Mouse (Mus musculus): ENCODE measurements around the gene Dnah2. TPM values are rescaled to one million over a fixed set of nuclear protein-coding genes. Genes with fewer than 3 reads are reported as not detected.
A peak's percentile ranks its signal among the peaks of the same experiment; 100 is the strongest.

The Dnah2 gene
- polyA plus RNA-seq, 1 experiment from 2014 or later = 6.9 TPM

DNA sequence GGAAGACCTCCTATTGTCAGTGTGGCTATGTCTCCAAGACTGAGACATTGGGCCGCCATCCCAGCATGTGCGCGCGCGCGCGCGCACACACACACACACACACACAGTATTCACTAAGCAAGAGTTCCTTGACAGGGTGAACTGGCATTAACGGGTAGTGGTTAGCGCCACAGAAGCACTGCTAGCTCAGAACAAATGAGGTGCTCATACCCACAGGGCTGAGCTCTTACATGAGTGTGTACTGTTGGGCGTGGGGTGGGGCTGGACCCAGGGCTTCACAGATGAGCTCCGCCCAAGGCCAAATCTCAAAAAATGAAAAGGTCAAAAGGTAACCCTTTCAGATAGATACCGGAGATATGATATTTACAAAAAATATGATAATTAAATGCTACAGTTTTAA, 36.0 kb upstream of the Dnah2 start:
- Histone ChIP-seq H3K9me3 (ENCODE audit: control insufficient read depth, low read length) (no peaks in the 10 kb centered on the region), H3K9ac (replicated peaks; ENCODE audit: low read depth, low read length) (no peak overlapping the region), H3K4me2 (ENCODE audit: low read depth, low read length) (no peak overlapping the region), H3K27me3 (ENCODE audit: control insufficient read depth, insufficient read depth, low read length) (no peaks in the 10 kb centered on the region), H3K27ac (ENCODE audit: low read depth, low read length) (no peak overlapping the region), H3K4me3 (ENCODE audit: low read depth, low read length) (no peak overlapping the region), H3K36me3 (ENCODE audit: control insufficient read depth, insufficient read depth, low read length) (peaks cover 21% of the 10 kb centered on the region), H3K4me1 (ENCODE audit: control insufficient read depth, insufficient read depth, low read length) (peaks cover 9% of the 10 kb centered on the region; the same call in 1 of the 2 replicates)
- no peak for ATAC-seq (ENCODE audit: low read depth)
- WGBS = 96% methylated on average over 13 of the region's 13 CpGs

DNA sequence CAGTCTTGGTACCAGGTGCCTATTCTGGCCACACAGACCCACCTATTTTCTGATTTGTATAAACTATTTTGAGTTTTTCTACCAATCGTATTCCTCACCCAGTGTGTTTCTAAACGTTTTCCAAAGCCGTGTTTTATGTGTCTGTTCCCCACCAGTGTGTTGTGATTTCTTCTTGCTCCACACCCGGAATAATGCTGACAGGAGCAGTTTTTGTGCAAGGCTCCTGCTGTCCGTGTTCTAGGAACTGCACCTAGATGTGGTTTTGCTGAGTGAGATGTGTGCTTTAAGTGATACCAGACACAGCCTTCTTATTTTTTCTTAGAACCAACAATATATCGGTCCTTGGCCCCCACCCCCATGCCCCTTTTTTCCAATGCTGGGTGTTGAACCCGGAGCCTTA, 35.1 kb upstream of the Dnah2 start:
- Histone ChIP-seq H3K9ac (replicated peaks; ENCODE audit: low read depth, low read length) (no peak overlapping the region), H3K4me1 (ENCODE audit: control insufficient read depth, insufficient read depth, low read length) (peaks cover 9% of the 10 kb centered on the region; the same call in 1 of the 2 replicates), H3K27me3 (ENCODE audit: control insufficient read depth, insufficient read depth, low read length) (no peaks in the 10 kb centered on the region), H3K9me3 (ENCODE audit: control insufficient read depth, low read length) (no peaks in the 10 kb centered on the region), H3K4me3 (ENCODE audit: low read depth, low read length) (no peak overlapping the region), H3K27ac (ENCODE audit: low read depth, low read length) (no peak overlapping the region), H3K36me3 (ENCODE audit: control insufficient read depth, insufficient read depth, low read length) (peaks cover 12% of the 10 kb centered on the region), H3K4me2 (ENCODE audit: low read depth, low read length) (no peak overlapping the region)
- 92% methylated on average over 7 of the region's 7 CpGs for WGBS
- no peak for ATAC-seq (ENCODE audit: low read depth)

DNA sequence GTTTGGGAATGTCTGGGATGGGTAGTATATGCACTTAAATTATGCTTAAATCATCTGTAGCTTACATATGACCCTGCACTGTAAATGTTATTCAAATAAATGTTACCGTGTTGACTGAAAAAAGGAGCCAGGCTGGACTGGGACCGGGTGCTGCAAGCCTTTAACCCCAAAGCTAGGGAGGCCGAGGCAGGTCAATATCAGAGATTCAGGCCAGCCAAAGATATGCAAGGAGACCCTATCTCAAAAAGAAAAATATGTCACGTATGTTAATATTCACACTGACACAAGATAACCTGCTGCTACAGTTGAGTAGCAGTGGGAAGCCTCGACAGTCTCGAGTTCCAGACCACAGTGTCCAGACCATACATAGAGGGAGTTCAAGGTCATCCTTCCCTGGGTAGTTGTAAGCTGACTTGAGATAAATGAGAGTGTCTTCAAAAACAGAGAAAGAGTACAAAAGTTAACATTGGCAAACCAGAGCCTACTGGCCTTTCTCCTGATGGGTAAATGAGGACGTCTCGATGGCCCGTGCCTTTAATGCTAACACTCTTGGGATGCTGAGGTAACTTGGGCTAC, 33.4 kb upstream of the Dnah2 start:
- WGBS = 56% methylated on average over 9 of the region's 9 CpGs
- peak overlapping the region; percentile 73 for H3K4me3 ChIP-seq (ENCODE audit: low read depth, low read length)
- ATAC-seq (ENCODE audit: low read depth) = no peak
- H3K4me2 ChIP-seq (ENCODE audit: low read depth, low read length) = peak overlapping the region; percentile 54
- H3K27me3 ChIP-seq (ENCODE audit: control insufficient read depth, insufficient read depth, low read length) = no peaks in the 10 kb centered on the region
- peaks cover 23% of the 10 kb centered on the region for H3K4me1 ChIP-seq (ENCODE audit: control insufficient read depth, insufficient read depth, low read length)
- no peak overlapping the region for H3K9ac ChIP-seq (replicated peaks; ENCODE audit: low read depth, low read length)
- no peak overlapping the region for H3K27ac ChIP-seq (ENCODE audit: low read depth, low read length)
- H3K9me3 ChIP-seq (ENCODE audit: control insufficient read depth, low read length) = no peaks in the 10 kb centered on the region
- no peaks in the 10 kb centered on the region for H3K36me3 ChIP-seq (ENCODE audit: control insufficient read depth, insufficient read depth, low read length)

DNA sequence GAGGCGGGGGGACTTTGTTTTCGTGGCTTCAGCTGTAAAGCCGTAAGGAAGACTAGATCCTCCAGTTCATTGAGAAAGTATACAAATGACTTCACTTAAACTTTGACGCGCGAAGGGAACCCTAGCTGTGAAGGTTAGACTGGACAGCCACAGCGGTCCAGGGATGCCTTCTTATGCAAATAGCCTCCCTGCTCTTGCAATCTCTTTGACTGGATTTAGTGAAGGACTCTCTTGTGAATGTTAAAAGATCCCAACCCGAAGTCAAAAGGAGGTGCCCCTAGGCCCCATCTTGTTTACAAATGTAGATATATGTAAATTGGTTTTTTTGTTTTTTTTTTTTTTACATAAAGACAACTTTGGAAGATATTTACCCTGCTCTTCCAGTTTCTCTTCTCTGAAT, 32.9 kb upstream of the Dnah2 start:
- H3K4me2 ChIP-seq (ENCODE audit: low read depth, low read length) = peak overlapping the region; percentile 54
- H3K27ac ChIP-seq (ENCODE audit: low read depth, low read length) = peak overlapping the region; percentile 91
- WGBS = under 1% methylated on average over 8 of the region's 8 CpGs
- no peaks in the 10 kb centered on the region for H3K9me3 ChIP-seq (ENCODE audit: control insufficient read depth, low read length)
- H3K9ac ChIP-seq (replicated peaks; ENCODE audit: low read depth, low read length) = peak overlapping the region; percentile 69
- no peaks in the 10 kb centered on the region for H3K27me3 ChIP-seq (ENCODE audit: control insufficient read depth, insufficient read depth, low read length)
- peaks cover 28% of the 10 kb centered on the region for H3K4me1 ChIP-seq (ENCODE audit: control insufficient read depth, insufficient read depth, low read length)
- peak overlapping the region; percentile 73 for H3K4me3 ChIP-seq (ENCODE audit: low read depth, low read length)
- H3K36me3 ChIP-seq (ENCODE audit: control insufficient read depth, insufficient read depth, low read length) = no peaks in the 10 kb centered on the region
- no peak for ATAC-seq (ENCODE audit: low read depth)

DNA sequence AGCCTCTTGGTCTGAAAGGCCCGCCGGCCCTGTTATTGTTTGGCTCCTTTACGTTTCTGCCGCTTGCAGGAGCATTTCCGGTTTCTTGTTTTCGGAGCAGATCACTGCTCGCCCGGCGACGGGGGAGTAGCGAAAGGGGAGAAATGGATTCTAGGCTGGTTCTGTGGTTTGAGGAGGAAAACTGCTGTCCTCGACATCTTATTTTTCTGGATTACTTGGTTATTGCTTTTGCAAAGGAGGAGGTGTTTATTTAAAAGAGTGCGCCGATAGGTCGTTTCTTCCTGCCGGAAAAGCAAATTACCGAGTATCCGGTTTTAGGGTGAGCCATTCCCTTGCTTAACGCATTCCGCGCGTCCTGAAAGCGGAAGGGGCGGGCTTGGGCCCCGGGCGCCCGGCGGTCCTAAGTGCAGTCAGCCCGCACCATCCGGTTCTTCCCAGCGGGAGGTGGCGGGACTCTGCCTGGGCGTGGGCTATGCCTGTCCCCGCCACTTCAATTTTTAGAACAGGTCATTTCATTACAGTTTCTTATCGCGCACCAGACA, 32.3 kb upstream of the Dnah2 start:
- H3K27ac ChIP-seq (ENCODE audit: low read depth, low read length) = peak overlapping the region; percentile 91
- H3K4me3 ChIP-seq (ENCODE audit: low read depth, low read length) = peak overlapping the region; percentile 73
- H3K9ac ChIP-seq (replicated peaks; ENCODE audit: low read depth, low read length) = peak overlapping the region; percentile 69
- no peaks in the 10 kb centered on the region for H3K27me3 ChIP-seq (ENCODE audit: control insufficient read depth, insufficient read depth, low read length)
- no peaks in the 10 kb centered on the region for H3K9me3 ChIP-seq (ENCODE audit: control insufficient read depth, low read length)
- H3K36me3 ChIP-seq (ENCODE audit: control insufficient read depth, insufficient read depth, low read length) = no peaks in the 10 kb centered on the region
- peak overlapping the region; percentile 54 for H3K4me2 ChIP-seq (ENCODE audit: low read depth, low read length)
- under 1% methylated on average over 36 of the region's 36 CpGs for WGBS
- peaks cover 28% of the 10 kb centered on the region for H3K4me1 ChIP-seq (ENCODE audit: control insufficient read depth, insufficient read depth, low read length)
- ATAC-seq (ENCODE audit: low read depth) = peak; percentile 75

DNA sequence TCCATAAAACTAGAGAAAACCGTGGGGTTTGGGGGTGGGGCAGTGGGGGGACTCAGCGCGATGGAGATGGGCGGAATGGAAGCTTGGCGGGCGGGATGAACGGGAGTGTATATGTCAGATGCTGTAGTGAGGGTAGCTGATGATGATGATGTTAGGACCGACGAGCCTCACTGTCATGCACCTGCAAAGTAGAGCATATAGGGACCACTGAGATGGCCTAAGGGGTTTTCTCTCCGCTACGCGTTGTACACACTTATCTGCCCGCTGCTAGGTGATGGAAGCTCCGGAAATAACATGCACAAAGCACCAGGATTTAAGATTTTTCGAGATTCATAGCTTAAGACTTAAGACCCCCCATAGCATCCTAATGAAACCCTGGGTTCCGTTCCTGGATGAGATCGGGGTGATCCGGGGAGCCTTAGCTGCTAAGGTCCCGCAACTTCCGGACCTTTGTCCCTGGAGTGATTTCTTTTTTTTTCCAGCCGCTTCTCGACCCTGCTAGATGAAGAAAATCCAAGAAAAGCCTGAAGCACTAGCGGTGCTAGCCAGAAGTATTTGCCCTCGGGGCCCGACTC, 31.7 kb upstream of the Dnah2 start:
- H3K9me3 ChIP-seq (ENCODE audit: control insufficient read depth, low read length) = no peaks in the 10 kb centered on the region
- under 1% methylated on average over 25 of the region's 25 CpGs for WGBS

DNA sequence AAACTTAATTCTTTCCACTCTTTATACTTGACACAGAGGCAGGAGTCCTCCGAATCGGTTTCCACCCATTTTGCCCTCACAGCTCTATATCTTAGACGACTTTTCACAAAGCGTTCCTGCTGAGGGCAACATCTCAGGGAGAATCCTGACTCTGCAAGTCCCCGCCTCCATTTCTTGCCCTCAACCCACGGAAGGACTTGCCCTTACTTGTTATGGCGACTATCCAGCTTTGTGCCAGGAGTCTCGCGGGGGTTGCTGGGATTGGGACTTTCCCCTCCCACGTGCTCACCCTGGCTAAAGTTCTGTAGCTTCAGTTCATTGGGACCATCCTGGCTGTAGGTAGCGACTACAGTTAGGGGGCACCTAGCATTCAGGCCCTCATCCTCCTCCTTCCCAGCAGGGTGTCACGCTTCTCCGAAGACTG, 31.2 kb upstream of the Dnah2 start, which contains the start of the genes Wrap53 and Trp53:
Wrap53 (minus strand) TSS at position 165 of the 424 bp plus-strand sequence.
Trp53 (plus strand) TSS at position 269 of the 424 bp plus-strand sequence.
- peak within 1 kb of the TSS; percentile 88 for H3K4me2 ChIP-seq (ENCODE audit: low read depth, low read length)

More for the DNA sequence above, 31.7 kb upstream of the Dnah2 start:
- peaks cover 32% of the 10 kb centered on the region for H3K4me1 ChIP-seq (ENCODE audit: control insufficient read depth, insufficient read depth, low read length)
- peak overlapping the region; percentile 54 for H3K4me2 ChIP-seq (ENCODE audit: low read depth, low read length)
- no peaks in the 10 kb centered on the region for H3K36me3 ChIP-seq (ENCODE audit: control insufficient read depth, insufficient read depth, low read length)
- H3K4me3 ChIP-seq (ENCODE audit: low read depth, low read length) = peak overlapping the region; percentile 73
- H3K27ac ChIP-seq (ENCODE audit: low read depth, low read length) = peak overlapping the region; percentile 91
- no peaks in the 10 kb centered on the region for H3K27me3 ChIP-seq (ENCODE audit: control insufficient read depth, insufficient read depth, low read length)
- peak overlapping the region; percentile 69 for H3K9ac ChIP-seq (replicated peaks; ENCODE audit: low read depth, low read length)
- peak; percentile 6; the same call in 1 of the 2 replicates for ATAC-seq (ENCODE audit: low read depth)

DNA sequence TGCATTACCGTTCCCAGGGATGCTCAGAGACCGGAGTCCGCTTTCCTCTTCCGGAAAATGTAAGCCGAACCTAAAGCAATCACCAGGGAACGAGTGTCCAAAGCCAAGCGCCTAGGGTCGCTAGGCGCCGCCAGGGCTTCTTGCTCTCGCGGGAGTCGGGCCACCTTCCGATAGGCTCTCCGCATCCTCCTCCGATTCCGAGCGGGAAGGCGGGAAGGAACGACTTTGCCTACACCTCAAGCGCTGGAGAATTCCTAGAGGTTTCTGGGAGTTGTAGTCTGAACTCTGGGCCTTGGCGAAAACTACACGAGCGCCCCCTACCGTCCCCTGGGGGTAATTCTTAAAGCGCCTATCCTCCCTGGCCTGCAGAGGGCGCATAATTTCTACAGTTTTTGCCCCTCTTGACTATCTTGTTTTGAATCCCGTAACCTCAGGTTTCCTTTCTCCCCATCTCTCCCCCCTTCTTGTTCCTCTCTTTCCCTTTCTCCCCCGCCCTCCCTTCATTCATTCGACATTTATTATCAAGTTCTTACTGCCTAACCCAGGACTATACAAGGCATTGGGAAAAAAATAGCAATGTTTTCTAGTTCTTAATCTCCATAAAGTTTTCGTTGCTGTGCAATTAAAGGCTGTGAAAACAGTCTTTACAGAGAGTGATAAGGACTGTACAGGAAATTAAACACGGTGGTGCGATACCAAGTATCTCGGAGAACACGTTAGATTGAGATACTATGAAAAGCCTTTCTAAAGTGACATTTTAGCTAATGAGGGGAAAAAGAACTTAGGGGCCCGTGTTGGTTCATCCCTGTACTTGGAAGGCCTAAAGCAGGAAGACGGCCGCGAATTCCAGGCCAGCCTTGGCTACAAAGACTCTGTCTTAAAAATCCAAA, 30.5 kb upstream of the Dnah2 start:
- Histone ChIP-seq H3K9me3 (ENCODE audit: control insufficient read depth, low read length) (no peaks in the 10 kb centered on the region), H3K27ac (ENCODE audit: low read depth, low read length) (peak overlapping the region; percentile 91), H3K4me1 (ENCODE audit: control insufficient read depth, insufficient read depth, low read length) (peaks cover 32% of the 10 kb centered on the region), H3K4me3 (ENCODE audit: low read depth, low read length) (peak overlapping the region; percentile 73), H3K9ac (replicated peaks; ENCODE audit: low read depth, low read length) (peak overlapping the region; percentile 74), H3K4me2 (ENCODE audit: low read depth, low read length) (peak overlapping the region; percentile 88), H3K36me3 (ENCODE audit: control insufficient read depth, insufficient read depth, low read length) (0 out of 2 replicates have a peak, but pooled peaks cover 5% of the 10 kb centered on the region), H3K27me3 (ENCODE audit: control insufficient read depth, insufficient read depth, low read length) (no peaks in the 10 kb centered on the region)
- peak; percentile 93 for ATAC-seq (ENCODE audit: low read depth)
- 2% methylated on average over 39 of the region's 39 CpGs for WGBS

More for the DNA sequence above, 31.2 kb upstream of the Dnah2 start, which contains the start of the genes Wrap53 and Trp53:
- Histone ChIP-seq H3K4me3 (ENCODE audit: low read depth, low read length) (peak within 1 kb of the TSS; percentile 73), H3K4me1 (ENCODE audit: control insufficient read depth, insufficient read depth, low read length) (peaks cover 32% of the 10 kb centered on the region), H3K27ac (ENCODE audit: low read depth, low read length) (peak within 1 kb of the TSS; percentile 91), H3K9me3 (ENCODE audit: control insufficient read depth, low read length) (no peaks in the 10 kb centered on the region), H3K36me3 (ENCODE audit: control insufficient read depth, insufficient read depth, low read length) (no peaks in the 10 kb centered on the region), H3K27me3 (ENCODE audit: control insufficient read depth, insufficient read depth, low read length) (no peaks in the 10 kb centered on the region), H3K9ac (replicated peaks; ENCODE audit: low read depth, low read length) (peak within 1 kb of the TSS; percentile 74)
- WGBS = under 1% methylated on average over 13 of the region's 13 CpGs
- ATAC-seq (ENCODE audit: low read depth) = peak; percentile 62
